Mouse (Mus musculus): ENCODE measurements at regions not wholly inside any gene's neighbourhood (a gene's known extent, or its start where the extent isn't known, plus 50 kb on each side); places are given as distances from the start of the nearest gene placed in this dataset.

DNA sequence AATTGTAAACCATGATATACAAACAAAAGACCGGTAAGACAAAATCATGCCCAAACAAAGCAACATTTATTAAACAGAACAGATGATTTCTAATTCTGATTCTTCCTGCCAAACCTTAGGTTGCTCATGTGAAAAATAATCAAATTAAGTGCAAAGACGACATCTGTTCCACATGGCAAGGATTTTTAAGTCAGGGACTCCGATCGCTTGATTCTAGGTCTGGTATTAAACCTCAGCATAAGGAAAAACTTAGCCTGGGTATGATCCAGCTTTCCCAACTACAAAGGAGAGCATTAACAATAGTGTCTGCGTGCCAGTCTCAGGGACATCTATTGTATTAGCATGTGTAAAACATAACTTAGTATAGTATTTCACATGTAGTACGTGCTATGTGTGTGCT lies 181.8 kb upstream of the Rnpc3 start:
- DNase-seq (ENCODE audit: low spot score in 2 of 2) = no peak

DNA sequence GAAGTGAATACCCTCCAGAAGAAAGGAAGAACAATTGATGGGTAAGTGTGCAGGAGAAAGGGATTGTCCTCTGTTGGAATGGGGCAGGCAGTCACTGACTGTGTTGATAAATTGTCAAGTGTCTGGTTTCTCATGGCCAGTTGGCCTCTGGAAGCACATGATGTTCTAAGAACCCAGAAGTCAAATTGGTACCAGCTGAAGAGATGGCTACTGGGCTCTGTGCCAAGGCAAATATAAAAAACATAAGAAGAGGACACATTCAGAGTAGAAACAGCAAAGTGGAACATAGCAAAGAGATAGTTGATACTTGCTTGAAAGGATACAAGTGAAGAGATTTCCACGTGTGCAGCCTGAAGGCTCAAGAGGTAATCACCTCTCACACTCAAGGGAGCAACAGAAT lies 170.9 kb upstream of the Col11a1 start:
- no peak for DNase-seq (ENCODE audit: low spot score in 2 of 2)

DNA sequence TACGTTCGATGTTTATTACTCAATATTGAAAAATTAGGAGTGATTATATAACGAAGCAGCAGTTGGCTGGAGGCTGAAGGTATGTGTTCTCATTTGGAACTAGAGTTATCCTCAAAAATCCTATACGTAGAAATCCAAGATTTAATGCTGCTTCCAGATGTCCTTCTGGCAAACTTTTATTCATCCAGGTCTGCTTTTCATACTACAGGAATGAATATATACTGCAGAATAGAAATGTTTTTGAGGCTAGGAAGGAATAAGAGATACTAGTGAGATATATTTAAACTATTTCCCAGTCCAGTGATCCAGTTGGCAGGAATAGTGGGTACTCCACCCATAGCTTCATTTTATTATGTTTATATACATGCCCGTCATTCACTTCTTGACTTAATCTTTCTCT lies 170.3 kb upstream of the Col11a1 start:
- no peak for DNase-seq (ENCODE audit: low spot score in 2 of 2)

DNA sequence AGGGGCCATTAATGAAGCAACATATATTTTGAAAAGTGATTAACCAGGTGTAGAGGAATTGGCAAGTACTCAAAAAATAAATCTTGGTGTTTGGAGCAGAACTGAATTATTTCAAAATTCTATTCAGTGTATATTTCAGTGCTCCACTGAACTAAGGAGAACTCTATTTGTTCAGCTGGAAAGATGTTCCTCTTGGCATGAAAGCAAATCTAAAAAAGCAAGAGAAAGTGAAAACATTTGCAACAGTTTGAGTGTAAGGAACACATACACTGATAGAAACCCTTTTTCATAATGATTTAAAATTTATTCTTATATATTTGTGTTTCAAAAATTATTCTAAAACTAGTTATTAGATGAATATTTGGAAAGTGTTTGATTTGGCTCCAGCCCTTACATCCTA lies 169.9 kb upstream of the Col11a1 start:
- no peak for DNase-seq (ENCODE audit: low spot score in 2 of 2)

DNA sequence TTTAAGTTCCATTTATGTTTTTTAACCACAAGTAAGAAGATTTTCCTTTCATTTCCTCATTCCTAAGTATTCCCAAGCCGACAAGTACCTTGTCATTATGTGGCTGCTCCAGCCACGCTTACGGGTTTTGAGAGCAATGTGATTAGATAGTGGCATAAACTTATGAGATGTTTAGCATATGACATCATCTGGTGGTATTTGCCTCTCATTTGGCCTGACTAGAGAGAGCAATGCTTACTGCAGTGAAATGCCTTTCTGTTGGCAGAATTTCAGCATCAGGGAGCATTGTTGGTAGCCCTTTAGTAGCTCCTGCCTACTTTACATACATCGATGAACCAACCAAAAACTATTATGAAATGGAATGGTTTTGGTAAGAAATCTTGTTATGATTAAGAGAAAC lies 157.1 kb upstream of the Col11a1 start:
- no peak for DNase-seq (ENCODE audit: low spot score in 2 of 2)

DNA sequence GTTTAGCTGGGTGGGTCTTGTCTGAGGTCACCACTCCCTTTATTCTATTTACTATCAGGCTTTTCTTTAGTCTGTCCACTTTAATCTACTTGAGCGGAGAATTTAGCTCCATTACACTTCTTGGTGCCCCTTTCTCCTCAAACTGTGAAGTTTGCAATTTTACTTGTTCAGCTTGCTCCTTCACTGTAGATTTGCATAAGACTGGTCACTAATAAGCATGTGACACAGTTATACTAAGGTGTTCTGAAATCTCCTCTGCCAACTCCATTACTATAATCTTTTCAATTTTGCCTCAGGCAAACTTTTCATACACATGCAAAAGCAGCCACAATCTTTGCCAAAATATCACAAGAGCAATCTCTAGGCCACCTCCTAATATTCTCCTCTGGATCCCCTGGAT lies 125.2 kb upstream of the Col11a1 start:
- DNase-seq (ENCODE audit: low spot score in 2 of 2) = no peak

DNA sequence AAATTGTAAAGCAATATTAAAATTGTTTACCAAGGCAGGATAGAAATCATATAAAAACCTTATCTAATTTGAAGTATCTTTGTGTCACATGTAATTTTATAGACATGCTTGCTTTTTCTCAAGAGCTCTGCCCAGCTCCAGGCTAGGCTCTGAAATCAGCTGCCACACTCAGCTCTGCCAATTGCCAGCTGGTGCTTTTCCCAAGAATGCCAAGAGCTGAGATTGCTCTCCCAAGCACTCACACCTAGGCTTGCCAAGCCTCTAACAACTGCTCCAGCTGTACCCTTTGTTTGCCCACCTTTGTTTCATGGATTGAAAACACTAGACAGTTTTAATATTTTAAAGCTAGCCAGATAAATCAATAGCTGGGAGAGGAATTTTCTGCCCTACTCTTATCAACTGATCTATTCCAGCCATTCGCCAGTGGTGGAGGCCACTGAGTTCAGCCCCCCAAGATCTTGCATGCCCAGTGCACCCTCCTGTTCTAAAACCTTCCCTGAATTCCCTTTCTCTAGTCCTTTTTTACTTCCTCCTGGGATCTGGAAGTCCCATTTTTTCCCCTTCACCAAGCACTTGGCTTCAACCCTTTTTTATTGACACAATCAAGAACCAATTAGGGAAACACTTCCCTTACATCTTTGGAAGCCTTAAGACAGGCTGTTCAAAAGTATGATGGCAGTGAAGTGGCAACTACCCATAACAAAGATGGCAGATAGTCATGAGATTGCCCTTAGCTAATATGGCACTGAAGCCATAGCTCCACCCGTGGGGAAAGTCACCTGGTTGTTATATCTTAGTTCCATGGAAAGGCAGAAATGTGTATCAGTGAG lies 110.8 kb upstream of the Col11a1 start:
- DNase-seq (ENCODE audit: low spot score in 2 of 2) = peak in 1 of 2 experiments; percentile 46

DNA sequence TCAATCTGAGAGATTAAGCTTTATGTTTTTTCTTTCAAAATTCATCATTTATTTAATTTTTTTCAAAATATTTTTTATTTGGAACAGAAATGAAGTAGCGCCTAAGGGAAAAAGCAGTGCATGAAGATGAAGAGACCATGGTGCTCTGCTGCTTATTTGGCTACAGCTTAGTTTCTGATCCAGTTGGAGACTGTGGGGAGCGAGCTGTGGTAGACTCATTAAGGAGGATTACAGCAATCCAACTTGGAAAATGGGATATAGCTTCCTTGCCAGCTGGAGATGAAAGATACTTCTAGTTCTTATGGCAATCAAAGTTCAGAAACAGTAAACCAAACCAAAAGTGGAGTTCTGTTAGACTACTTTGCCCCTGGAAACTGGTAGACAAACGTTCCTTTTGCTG lies 98.8 kb upstream of the Col11a1 start:
- DNase-seq (ENCODE audit: low spot score in 2 of 2) = no peak

DNA sequence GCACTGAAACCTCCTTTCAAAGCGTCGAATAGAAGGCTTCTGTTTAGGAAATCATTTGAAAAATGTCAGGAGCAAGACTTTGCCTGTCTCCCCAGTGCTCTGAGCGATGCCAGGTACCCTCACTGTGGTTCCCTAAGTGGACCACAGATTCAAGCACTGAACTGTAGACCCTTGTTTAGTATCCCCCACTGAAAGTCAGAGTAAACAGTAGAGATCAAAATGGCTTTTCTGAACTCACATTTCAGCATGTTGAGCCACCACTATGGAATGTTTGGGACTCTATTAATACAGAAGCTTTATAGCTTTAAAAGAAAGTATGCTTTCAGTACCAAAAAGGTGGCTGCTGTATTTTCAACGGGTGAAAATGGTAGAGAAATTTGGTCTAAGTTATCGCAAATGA lies 79.8 kb upstream of the Col11a1 start:
- no peak for DNase-seq (ENCODE audit: low spot score in 2 of 2)

DNA sequence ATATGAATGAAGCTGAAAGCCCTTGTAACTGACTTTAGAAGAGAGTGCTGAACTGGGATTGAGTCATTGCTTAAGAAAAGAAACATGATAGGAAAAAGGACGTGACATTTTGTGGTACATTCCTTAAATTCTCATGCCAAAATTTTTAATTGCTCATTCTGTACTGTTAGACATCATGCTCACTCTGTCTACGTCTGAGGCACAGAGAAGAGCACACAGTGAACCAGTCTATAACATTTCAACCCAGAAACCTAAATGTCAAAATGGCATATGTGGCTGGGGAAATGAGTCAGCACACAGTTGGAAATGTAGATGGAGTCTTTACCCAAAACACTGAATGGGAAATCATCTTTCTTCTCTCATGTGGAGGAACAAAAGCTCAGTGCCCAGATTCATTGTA lies 77.9 kb upstream of the Col11a1 start:
- DNase-seq (ENCODE audit: low spot score in 2 of 2) = no peak

DNA sequence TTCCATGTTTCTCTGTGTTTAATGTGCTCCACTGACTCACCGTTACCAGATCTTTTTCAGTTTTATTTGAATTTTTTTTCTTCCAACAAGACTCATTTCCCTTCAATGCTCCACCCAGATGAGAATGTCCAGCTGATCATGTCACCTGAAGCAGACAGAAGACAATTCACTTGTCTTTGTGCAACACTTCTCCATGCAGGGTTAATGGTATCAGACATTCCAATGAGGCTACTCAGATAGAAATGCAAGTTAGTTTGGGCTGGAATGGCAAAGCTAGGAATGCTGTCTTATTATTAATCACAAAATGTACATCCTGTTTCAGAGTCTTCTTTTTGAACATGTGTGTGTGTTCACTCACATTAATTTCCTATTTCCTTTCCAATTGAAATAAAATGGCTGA lies 77.2 kb upstream of the Col11a1 start:
- no peak for DNase-seq (ENCODE audit: low spot score in 2 of 2)

DNA sequence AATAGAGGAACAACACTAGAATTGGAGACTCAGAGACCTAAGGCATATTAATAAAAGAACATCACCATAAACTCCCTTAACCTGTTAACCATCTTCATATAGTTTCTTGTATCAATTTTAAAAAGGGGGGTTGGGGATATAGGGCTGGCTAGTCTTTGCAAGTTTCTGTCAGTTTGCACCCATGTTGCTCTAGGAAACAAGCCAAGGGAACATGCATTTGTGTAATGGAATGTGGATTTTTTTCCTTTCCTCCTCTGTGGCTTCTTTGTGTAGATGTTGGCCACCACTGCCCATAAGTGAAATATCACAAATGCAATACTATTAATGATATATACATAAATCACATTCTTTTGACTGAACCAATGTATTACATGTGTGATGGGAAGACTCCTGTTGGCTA lies 75.9 kb upstream of the Col11a1 start:
- no peak for DNase-seq (ENCODE audit: low spot score in 2 of 2)

DNA sequence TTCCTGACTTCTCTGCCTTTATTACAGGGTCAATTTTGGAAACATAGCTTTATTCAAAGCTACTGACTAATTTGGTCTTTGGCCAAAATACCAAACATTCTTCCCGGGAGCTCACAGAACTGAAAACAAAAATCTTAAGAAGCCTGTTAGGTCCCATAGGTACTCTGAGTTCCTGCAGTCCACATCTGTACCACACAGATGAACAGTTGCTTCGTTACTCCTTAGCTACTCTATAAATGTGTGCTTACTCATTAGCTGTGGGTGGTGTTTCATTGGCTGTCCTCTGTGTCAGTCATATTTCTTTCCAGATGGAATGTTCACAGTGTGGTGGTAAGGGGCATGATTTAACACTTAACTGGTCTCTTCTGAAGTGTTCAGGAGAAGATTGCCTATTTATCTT lies 70.3 kb upstream of the Col11a1 start:
- DNase-seq (ENCODE audit: low spot score in 2 of 2) = no peak
